Mouse (Mus musculus) liver, embryonic 13.5 days (tissue): ENCODE results near the gene Zfp335. TPM values are rescaled to one million over a fixed set of nuclear protein-coding genes. Genes with fewer than 3 reads are reported as not detected.
A peak's percentile ranks its signal among the peaks of the same experiment; 100 is the strongest.
"Not testable (repeated sequence)": the region's sequence is repeated elsewhere in the genome, so short reads cannot be mapped to it uniquely, and the experiment has no call there.

Source experiments
- ATAC-seq: fragments of 200-750 bp; cut with Nextera tagmentation; 2 replicates; pipeline ENCODE4 v1.8.0; 2017; ENCODE audit warnings: low read depth, mild to moderate bottlenecking, moderate number of reproducible peaks, moderate library complexity
- DNase-seq: peaks from one replicate; pipeline ENCODE4 v3.0.0; 2022
- H3K27ac ChIP-seq: fragments of 300-500 bp; sonication (generic); 2 replicates; pipeline ENCODE4 v1.5.1; 2015; ENCODE audit warnings: moderate library complexity, mild to moderate bottlenecking, inconsistent platforms
- H3K27me3 ChIP-seq: fragments of 300-500 bp; sonication (generic); 2 replicates; pipeline ENCODE4 v1.6.1; 2015; ENCODE audit warnings: mild to moderate bottlenecking, inconsistent platforms
- H3K36me3 ChIP-seq: fragments of 300-500 bp; sonication (generic); 2 replicates; pipeline ENCODE4 v1.6.1; 2015; ENCODE audit warnings: mild to moderate bottlenecking, inconsistent platforms
- H3K4me1 ChIP-seq: fragments of 300-500 bp; sonication (generic); replicated peaks from 2 replicates; pipeline ENCODE4 v1.6.1; 2015; ENCODE audit warnings: inconsistent platforms
- H3K4me2 ChIP-seq: fragments of 300-500 bp; sonication (generic); 2 replicates; pipeline ENCODE4 v1.6.1; 2015; ENCODE audit warnings: inconsistent platforms, mild to moderate bottlenecking, moderate library complexity
- H3K4me3 ChIP-seq: fragments of 300-500 bp; sonication (generic); replicated peaks from 2 replicates; pipeline ENCODE4 v1.5.1; 2015; ENCODE audit warnings: mild to moderate bottlenecking, inconsistent platforms
- H3K9ac ChIP-seq: fragments of 300-500 bp; sonication (generic); 2 replicates; pipeline ENCODE4 v1.6.1; 2015; ENCODE audit warnings: mild to moderate bottlenecking, inconsistent platforms
- H3K9me3 ChIP-seq: fragments of 300-500 bp; sonication (generic); replicated peaks from 2 replicates; pipeline ENCODE4 v1.6.1; 2016; ENCODE audit warnings: inconsistent platforms
- WGBS: fragments of 180-500 bp; shearing (Covaris S2); methylation state at CpG from one replicate; pipeline ENCODE4 v1.1.7; 2015; ENCODE audit not compliant: insufficient replicate concordance; 5-methylcytosine and 5-hydroxymethylcytosine counted together
- polyA plus RNA-seq: library from polyadenylated mRNA; unstranded; fragments of >200 nt; fragmentation: Nextera tagmentation; extraction: Ambion mirVana; gene quantifications from 2 replicates; pipeline ENCODE4 v1.2.1, GENCODE M21; 2015

Gene Zfp335
- polyA plus RNA-seq, 1 experiment from 2014 or later = 5.4 TPM

DNA sequence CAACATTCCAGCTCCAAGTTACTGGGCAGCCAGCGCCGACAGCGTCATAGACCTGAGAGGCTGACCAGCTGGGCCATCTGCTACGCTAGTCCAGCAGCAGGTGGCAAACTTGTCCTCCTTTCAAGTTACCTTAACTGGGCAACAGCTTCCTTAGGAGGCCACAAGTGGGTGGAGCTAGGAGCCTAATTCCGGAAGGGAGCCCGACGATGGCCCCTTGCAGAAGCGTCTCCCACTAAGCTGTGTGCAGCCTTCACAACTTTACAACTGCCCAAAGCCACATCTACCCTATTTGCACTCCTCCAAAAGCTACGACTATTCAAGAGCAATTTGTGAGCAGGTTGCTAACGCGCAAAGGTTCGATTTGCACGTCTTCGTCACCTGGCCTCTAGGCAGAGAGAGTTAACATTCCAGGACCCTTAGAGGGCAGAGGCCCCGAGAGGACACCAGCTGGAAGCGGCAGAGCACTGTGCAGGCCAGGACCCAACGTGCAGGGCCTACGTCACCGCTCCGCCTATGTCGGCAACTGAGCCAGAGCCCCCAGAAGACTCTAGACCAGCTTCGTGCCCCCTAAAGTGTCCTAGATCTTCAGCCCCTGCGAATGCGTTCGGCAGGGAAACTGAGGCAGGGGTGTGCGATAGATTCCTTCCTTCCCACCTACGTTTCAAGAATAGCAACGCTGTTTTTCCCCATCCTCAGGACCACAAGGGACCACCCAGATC lies 32.9 kb downstream of the Zfp335 start:
- H3K4me2 ChIP-seq = peak overlapping the region; percentile 94
- H3K27ac ChIP-seq = peak overlapping the region; percentile 97
- peaks cover 15% of the 10 kb centered on the region for H3K36me3 ChIP-seq
- DNase-seq (peak; percentile 77), ATAC-seq (peak; percentile 58)
- no peaks in the 10 kb centered on the region for H3K27me3 ChIP-seq
- peak overlapping the region; percentile 98 for H3K4me3 ChIP-seq
- peaks cover 46% of the 10 kb centered on the region for H3K4me1 ChIP-seq
- H3K9ac ChIP-seq = peak overlapping the region; percentile 99
- 1% methylated on average over 28 of the region's 28 CpGs for WGBS
- H3K9me3 ChIP-seq = no peaks in the 10 kb centered on the region

DNA sequence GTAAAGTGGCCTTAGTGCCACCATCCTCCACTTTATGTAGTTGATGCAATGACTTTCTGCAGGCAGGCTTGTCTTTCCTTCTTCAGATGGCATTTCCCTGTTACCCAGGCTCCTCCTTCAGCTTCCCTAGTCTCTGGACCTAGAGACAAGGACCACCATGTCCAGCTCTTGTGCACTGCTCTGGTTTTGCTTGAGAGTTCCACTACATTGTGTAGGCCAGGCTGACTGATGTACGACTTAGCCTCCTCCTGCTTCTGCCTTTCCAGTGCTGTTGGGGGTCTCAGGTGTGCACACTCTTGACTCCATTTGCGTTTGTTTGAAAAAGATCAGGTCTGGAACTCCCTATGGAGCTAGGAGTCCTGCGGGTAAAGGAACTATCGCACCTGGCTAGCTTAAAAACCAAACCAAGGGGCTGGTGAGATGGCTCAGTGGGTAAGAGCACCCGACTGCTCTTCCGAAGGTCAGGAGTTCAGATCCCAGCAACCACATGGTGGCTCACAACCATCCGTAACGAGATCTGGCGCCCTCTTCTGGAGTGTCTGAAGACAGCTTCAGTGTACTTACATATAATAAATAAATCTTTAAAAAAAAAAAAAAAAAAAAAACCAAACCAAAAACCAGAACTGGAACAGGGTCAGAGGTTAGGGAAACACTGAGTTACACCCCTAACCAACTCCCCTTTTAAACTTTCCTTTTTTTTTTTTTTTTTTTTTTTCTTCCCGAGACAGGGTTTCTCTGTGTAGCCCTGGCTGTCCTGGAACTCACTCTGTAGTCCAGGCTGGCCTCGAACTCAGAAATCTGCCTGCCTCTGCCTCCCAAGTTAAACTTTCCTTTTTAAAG lies 34.0 kb downstream of the Zfp335 start:
- DNase-seq, H3K9me3 ChIP-seq, ATAC-seq, H3K27me3 ChIP-seq, H3K36me3 ChIP-seq: not testable (repeated sequence)
- Histone ChIP-seq H3K27ac (peak overlapping the region; percentile 97), H3K4me3 (peak overlapping the region; percentile 98), H3K9ac (peak overlapping the region; percentile 99), H3K4me2 (peak overlapping the region; percentile 94), H3K4me1 (peaks cover 44% of the 10 kb centered on the region)
- 61% methylated on average over 11 of the region's 11 CpGs for WGBS

DNA sequence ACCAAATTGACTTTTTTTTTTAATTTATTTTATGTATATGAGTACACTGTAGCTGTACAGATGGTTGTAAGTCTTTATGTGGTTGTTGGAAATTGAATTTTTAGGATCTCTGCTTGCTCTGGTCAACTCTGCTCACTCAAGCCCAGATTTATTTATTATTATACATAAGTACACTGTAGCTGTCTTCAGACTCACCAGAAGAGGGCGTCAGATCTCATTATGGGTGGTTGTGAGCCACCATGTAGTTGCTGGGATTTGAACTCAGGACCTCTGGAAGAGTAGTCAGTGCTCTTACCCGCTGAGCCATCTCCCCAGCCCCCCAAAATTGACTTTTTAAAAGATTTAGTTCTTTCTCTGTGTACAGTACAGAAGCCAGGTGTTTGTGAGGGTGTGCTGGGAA lies 35.9 kb downstream of the Zfp335 start:
- peaks cover 31% of the 10 kb centered on the region for H3K4me1 ChIP-seq
- ATAC-seq, H3K4me3 ChIP-seq, H3K36me3 ChIP-seq, H3K27ac ChIP-seq, DNase-seq, H3K9ac ChIP-seq, H3K27me3 ChIP-seq, H3K9me3 ChIP-seq, H3K4me2 ChIP-seq: not testable (repeated sequence)
- WGBS = 36% methylated on average over 2 of the region's 2 CpGs

DNA sequence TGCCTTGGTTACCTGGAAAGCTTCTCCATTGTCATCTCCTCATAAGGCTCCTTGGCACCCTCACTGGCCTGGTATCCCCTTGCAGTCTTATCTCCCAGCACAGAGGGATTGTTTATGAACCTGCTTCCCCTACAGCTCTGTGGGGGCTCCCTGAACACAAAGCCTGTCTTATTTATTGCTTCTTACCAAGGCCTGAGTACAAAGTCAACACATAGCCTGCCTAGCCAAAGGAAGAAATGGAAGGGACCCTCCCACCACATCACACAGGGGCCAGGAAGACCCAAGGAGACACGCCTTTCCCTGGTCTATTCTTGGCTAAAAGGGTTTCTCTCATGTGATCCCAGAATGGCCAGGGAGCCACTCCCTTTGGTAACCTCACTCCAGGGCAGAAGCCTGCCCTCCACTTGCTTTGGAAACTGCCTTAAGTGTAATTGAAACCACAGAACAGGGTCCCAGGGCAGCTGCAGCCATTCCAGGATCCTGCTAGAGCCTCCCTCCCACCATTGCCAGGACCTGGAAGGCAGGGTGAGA lies 37.3 kb downstream of the Zfp335 start:
- WGBS = 22% methylated on average over 1 of the region's 1 CpGs
- no peak for ATAC-seq
- no peaks in the 10 kb centered on the region for H3K27me3 ChIP-seq
- no peaks in the 10 kb centered on the region for H3K9me3 ChIP-seq
- no peak overlapping the region for H3K4me3 ChIP-seq
- DNase-seq = no peak
- H3K4me1 ChIP-seq = peaks cover 26% of the 10 kb centered on the region
- 0 out of 2 replicates have a peak overlapping the region, but pooled peaks have one; percentile 13 for H3K27ac ChIP-seq
- no peak overlapping the region for H3K9ac ChIP-seq
- no peak overlapping the region for H3K4me2 ChIP-seq
- peaks cover 3% of the 10 kb centered on the region; the same call in 1 of the 2 replicates for H3K36me3 ChIP-seq

DNA sequence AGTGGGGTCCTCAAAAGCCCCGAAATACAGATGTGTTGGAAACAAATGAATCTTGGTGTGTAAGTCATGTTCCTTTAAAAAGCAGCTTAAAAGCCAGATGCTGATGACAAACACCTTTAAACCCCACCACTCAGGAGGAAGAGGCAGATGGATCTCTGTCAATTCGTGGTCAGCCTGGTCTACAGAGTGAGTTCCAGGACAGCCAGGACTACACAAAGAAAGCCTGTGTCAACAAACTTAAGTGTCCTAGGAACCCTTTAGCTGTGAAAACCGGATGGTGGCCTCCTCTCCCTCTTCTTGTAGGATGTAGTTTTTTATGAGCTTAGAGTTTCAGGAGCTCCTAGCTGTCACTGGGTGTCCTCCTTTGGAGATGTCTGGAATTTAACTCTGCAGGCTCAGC lies 37.9 kb downstream of the Zfp335 start:
- no peak for ATAC-seq
- DNase-seq = no peak
- Histone ChIP-seq H3K4me2 (no peak overlapping the region), H3K27ac (no peak overlapping the region), H3K27me3 (no peaks in the 10 kb centered on the region), H3K4me3 (no peak overlapping the region), H3K4me1 (peaks cover 25% of the 10 kb centered on the region), H3K9ac (no peak overlapping the region), H3K36me3 (peaks cover 3% of the 10 kb centered on the region; the same call in 1 of the 2 replicates), H3K9me3 (no peaks in the 10 kb centered on the region)
- WGBS = 31% methylated on average over 3 of the region's 3 CpGs

DNA sequence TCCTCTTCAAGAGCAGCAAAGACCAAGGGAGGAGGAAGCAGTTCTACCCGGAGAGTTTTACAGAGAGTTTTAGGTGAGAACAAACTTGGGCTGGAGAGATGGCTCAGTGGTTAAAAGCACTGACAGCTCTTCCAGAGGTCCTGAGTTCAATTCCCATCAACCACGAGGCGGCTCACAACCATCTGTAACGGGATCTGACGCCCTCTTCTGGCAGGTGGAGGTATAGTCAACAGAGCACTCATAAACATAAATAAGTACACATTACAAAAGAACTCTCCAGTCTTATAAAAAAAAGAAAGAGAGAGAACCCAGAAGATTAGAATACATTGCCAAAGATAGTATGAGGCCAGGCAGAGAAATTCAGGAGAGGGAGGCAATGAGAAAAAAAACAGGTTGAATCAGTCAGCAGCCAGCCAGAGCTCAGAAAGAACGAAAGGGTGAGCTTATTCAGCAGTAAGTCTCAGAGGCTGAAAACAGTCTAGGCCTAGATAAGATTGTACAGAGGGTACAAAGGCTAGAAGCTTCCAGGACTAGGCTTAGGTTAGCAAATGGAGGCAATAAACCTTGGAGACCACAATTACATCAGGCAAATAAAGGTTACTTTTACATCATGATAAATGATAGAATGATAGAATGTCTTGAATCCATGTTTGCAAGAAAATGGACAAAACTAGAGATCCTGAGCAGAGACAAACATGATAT lies 39.8 kb downstream of the Zfp335 start:
- ATAC-seq = no peak

DNA sequence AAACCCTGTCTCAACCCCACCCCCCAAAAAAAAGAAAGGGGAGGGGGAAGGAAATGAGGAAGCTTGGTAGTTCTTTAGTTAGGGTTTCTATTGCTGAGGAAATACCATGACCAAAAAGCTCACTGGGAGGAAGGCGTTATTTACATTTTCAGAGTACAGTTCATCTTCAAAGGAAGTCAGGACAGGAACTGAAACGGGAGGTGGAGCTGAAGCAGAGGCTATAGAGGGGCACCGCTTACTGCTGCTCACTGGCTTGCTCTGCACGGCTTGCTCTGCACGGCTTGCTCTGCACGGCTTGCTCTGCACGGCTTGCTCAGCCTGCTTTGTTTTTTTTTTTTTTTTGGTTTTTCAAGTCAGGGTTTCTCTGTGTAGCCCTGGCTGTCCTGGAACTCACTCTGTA lies 43.1 kb downstream of the Zfp335 start:
- ATAC-seq (no peak), DNase-seq (no peak)
- H3K27ac ChIP-seq = no peak overlapping the region

More for the DNA sequence above, 39.8 kb downstream of the Zfp335 start:
- Histone ChIP-seq H3K36me3 (no peaks in the 10 kb centered on the region), H3K27me3 (no peaks in the 10 kb centered on the region), H3K4me3 (no peak overlapping the region), H3K4me2 (no peak overlapping the region), H3K27ac (no peak overlapping the region), H3K9ac (no peak overlapping the region), H3K9me3 (peaks cover 3% of the 10 kb centered on the region; the same call in 1 of the 2 replicates), H3K4me1 (peaks cover 17% of the 10 kb centered on the region)
- 45% methylated on average over 6 of the region's 6 CpGs for WGBS
- no peak for DNase-seq

DNA sequence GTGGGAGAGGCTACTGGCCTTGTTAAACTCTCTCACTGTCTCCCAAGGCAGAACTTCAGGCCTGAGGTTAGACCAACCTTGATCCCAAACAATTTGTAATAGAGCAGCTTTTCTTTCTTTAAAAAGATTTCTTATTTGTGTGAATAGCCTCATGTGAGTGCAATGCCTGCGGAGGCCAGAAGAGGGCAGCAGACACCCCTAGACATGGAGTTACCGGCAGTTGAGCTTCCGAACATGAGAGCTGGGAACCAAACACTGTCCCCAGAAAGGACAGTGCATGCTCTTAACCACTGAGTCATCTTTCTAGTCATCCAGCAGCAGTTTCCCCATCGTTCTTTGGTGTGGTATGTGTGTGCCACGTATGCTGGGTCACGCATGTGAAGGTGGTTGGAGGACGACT lies 44.0 kb downstream of the Zfp335 start:
- ATAC-seq (no peak), DNase-seq (no peak)
- no peaks in the 10 kb centered on the region for H3K36me3 ChIP-seq
- peaks cover 3% of the 10 kb centered on the region; the same call in 1 of the 2 replicates for H3K9me3 ChIP-seq
- peak overlapping the region; percentile 55 for H3K27ac ChIP-seq
- no peak overlapping the region for H3K4me2 ChIP-seq
- H3K4me1 ChIP-seq = peaks cover 16% of the 10 kb centered on the region
- H3K4me3 ChIP-seq = no peak overlapping the region
- H3K27me3 ChIP-seq = no peaks in the 10 kb centered on the region
- no peak overlapping the region for H3K9ac ChIP-seq
- WGBS = 85% methylated on average over 7 of the region's 7 CpGs

More for the DNA sequence above, 43.1 kb downstream of the Zfp335 start:
- Histone ChIP-seq H3K27me3 (no peaks in the 10 kb centered on the region), H3K36me3 (no peaks in the 10 kb centered on the region), H3K9me3 (peaks cover 3% of the 10 kb centered on the region; the same call in 1 of the 2 replicates), H3K4me1 (peaks cover 16% of the 10 kb centered on the region), H3K9ac (no peak overlapping the region), H3K4me2 (no peak overlapping the region), H3K4me3 (no peak overlapping the region)
- 33% methylated on average over 7 of the region's 7 CpGs for WGBS

DNA sequence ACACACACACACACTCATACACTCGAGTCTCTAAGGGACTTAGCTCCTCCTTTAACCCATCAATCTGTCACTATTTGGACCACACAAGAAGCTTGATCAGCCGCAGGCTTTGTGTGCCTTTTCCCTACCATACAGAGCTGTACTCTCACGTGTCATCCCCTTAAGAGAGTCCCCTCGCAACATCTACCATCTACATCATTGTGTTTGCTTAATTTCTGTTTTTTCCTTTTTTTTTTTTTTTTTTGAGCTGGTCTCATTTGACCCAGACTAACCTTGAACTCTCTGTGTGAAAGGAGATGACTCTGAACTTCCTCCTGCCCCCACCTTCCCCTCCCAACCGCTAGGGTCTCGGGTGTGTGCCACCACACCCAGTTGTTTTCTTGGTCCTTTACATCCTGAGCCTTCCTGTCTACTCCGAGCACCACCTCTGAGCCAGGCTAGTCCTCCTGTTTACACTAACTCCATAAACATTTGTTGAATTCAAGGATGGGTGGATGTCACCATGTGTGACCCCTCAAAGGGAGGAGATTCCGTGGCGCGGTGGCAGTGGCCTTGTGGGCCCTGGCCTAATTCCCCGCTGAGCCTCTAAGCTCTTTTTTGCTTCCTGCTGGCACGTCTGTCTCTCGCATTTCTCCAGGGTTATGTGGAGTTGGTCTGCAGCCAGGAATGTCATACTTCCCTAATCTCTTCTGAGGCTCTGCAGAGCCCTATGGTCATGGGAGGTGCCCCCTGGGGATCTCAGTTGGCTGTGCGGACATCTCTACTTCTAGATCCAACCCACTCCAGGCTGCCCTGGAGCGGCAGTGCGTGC lies 44.6 kb downstream of the Zfp335 start:
- DNase-seq = no peak
- H3K27ac ChIP-seq = peak overlapping the region; percentile 55
- peaks cover 17% of the 10 kb centered on the region for H3K4me1 ChIP-seq
- ATAC-seq = peak; percentile 27; the same call in 1 of the 2 replicates
- H3K27me3 ChIP-seq = no peaks in the 10 kb centered on the region
- no peak overlapping the region for H3K4me3 ChIP-seq
- no peak overlapping the region for H3K4me2 ChIP-seq
- no peaks in the 10 kb centered on the region for H3K36me3 ChIP-seq
- peaks cover 3% of the 10 kb centered on the region; the same call in 1 of the 2 replicates for H3K9me3 ChIP-seq
- 45% methylated on average over 16 of the region's 16 CpGs for WGBS
- no peak overlapping the region for H3K9ac ChIP-seq

DNA sequence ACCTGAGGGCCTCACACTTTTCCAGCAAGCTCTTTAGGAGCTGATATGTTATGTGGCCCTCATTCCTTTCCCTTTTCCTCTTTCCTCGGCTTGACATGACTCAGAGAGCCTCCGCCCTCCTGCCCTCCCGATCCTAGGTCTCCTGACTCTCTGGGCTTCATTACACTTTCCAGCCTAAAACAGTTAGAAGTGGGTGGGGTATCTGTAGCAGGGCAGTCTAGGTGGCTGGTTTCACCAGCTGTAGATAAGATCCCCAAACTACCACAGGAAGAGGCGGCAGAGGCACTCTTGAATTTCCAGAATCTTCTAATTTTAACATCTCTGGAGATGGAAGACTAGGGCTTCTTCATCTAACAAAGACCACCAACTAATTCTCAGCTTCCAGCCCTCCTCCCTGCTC lies 47.0 kb downstream of the Zfp335 start:
- Histone ChIP-seq H3K4me3 (no peak overlapping the region), H3K9ac (no peak overlapping the region), H3K27ac (no peak overlapping the region), H3K4me2 (no peak overlapping the region), H3K4me1 (peaks cover 28% of the 10 kb centered on the region), H3K9me3 (peaks cover 3% of the 10 kb centered on the region; the same call in 1 of the 2 replicates), H3K36me3 (no peaks in the 10 kb centered on the region), H3K27me3 (peaks cover 8% of the 10 kb centered on the region)
- DNase-seq (no peak), ATAC-seq (no peak)
- WGBS = 30% methylated on average over 4 of the region's 4 CpGs
